Mouse (Mus musculus): Measurements from ENCODE around the gene Pin1. TPM values are rescaled to one million over a fixed set of nuclear protein-coding genes. Genes with fewer than 3 reads are reported as not detected.

The Pin1 gene
- polyA plus RNA-seq, 1 experiment from 2014 or later: 43.7 TPM

GRCm38 (mm10) chr9:20663956-20664355, 12.1 kb downstream of the Pin1 start:
- Histone ChIP-seq H3K4me1 (peaks cover 21% of the 10 kb centered on the region), H3K9ac (no peak overlapping the region), H3K4me2 (no peak overlapping the region), H3K9me3 (no peaks in the 10 kb centered on the region), H3K36me3 (peaks cover 56% of the 10 kb centered on the region), H3K4me3 (no peak overlapping the region), H3K27me3 (no peaks in the 10 kb centered on the region), H3K27ac (no peak overlapping the region; the same call in 1 of the 2 replicates)
- 82% methylated on average over 2 of the region's 2 CpGs for WGBS
- no peak for ATAC-seq (ENCODE audit: insufficient number of reproducible peaks, low FRiP score, low TSS enrichment, low read depth)

GRCm38 (mm10) chr9:20664366-20664765, 12.5 kb downstream of the Pin1 start:
- no peak overlapping the region for H3K4me3 ChIP-seq
- no peaks in the 10 kb centered on the region for H3K9me3 ChIP-seq
- peaks cover 21% of the 10 kb centered on the region for H3K4me1 ChIP-seq
- 63% methylated on average over 2 of the region's 2 CpGs for WGBS
- H3K27ac ChIP-seq: no peak overlapping the region; the same call in 1 of the 2 replicates
- ATAC-seq (ENCODE audit: insufficient number of reproducible peaks, low FRiP score, low TSS enrichment, low read depth): no peak
- H3K4me2 ChIP-seq: no peak overlapping the region
- no peaks in the 10 kb centered on the region for H3K27me3 ChIP-seq
- no peak overlapping the region for H3K9ac ChIP-seq
- H3K36me3 ChIP-seq: peaks cover 52% of the 10 kb centered on the region

- Histone ChIP-seq H3K27me3 (no peaks in the 10 kb centered on the region), H3K4me3 (no peak overlapping the region), H3K9me3 (no peaks in the 10 kb centered on the region), H3K4me2 (no peak overlapping the region), H3K9ac (no peak overlapping the region), H3K36me3 (peaks cover 45% of the 10 kb centered on the region), H3K27ac (no peak overlapping the region), H3K4me1 (peaks cover 21% of the 10 kb centered on the region)
- ATAC-seq (ENCODE audit: insufficient number of reproducible peaks, low FRiP score, low TSS enrichment, low read depth): no peak
- WGBS: 77% methylated on average over 5 of the region's 5 CpGs
Observed at GRCm38 (mm10) chr9:20664982-20665637, 13.2 kb downstream of the Pin1 start.

GRCm38 (mm10) chr9:20665925-20666324, 14.0 kb downstream of the Pin1 start:
- H3K4me3 ChIP-seq: no peak overlapping the region
- H3K27ac ChIP-seq: no peak overlapping the region
- H3K27me3 ChIP-seq: no peaks in the 10 kb centered on the region
- WGBS: 32% methylated on average over 8 of the region's 8 CpGs
- no peak overlapping the region for H3K4me2 ChIP-seq
- H3K9ac ChIP-seq: no peak overlapping the region
- peaks cover 37% of the 10 kb centered on the region for H3K36me3 ChIP-seq
- ATAC-seq (ENCODE audit: insufficient number of reproducible peaks, low FRiP score, low TSS enrichment, low read depth): no peak
- no peaks in the 10 kb centered on the region for H3K9me3 ChIP-seq
- H3K4me1 ChIP-seq: peaks cover 21% of the 10 kb centered on the region

DNA sequence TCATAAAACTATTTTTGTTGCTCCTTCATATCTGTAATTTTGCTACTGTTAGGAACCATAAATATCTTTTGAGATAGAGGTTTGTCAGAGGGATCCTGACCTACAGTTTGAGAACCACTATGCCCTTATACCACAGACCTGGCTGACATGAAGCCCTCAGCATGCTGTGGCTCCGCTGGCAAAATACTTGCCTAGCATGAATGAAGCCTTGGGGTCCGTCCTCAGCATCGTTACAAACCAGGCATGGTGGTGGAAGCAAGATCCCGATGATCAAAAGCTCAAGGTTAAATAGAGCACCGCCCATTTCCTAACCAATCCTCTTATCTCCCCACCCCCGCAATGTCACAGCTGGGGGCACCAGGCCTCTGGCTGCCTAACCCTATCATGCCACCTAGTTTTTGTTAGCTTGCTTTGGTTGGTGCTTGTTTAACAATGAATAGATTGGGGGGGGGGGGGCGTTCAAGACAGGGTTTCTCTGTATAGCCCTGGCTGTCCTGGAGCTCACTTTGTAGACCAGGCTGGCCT, 14.7 kb downstream of the Pin1 start:
- no peak for ATAC-seq (ENCODE audit: insufficient number of reproducible peaks, low FRiP score, low TSS enrichment, low read depth)
- Histone ChIP-seq H3K9me3 (no peaks in the 10 kb centered on the region), H3K4me2 (no peak overlapping the region), H3K9ac (no peak overlapping the region), H3K4me3 (no peak overlapping the region), H3K27me3 (no peaks in the 10 kb centered on the region), H3K27ac (no peak overlapping the region), H3K4me1 (peaks cover 21% of the 10 kb centered on the region), H3K36me3 (peaks cover 31% of the 10 kb centered on the region)
- WGBS: 15% methylated on average over 7 of the region's 7 CpGs

- H3K9me3 ChIP-seq: no peaks in the 10 kb centered on the region
- H3K4me1 ChIP-seq: peaks cover 23% of the 10 kb centered on the region
- H3K36me3 ChIP-seq: peaks cover 16% of the 10 kb centered on the region
- ATAC-seq (ENCODE audit: insufficient number of reproducible peaks, low FRiP score, low TSS enrichment, low read depth): no peak
- H3K4me3 ChIP-seq: no peak overlapping the region
- WGBS: 92% methylated on average over 22 of the region's 22 CpGs
- no peak overlapping the region for H3K9ac ChIP-seq
- H3K27me3 ChIP-seq: no peaks in the 10 kb centered on the region
- no peak overlapping the region for H3K27ac ChIP-seq
- no peak overlapping the region for H3K4me2 ChIP-seq
Observed at GRCm38 (mm10) chr9:20668065-20668464, 16.2 kb downstream of the Pin1 start.

DNA sequence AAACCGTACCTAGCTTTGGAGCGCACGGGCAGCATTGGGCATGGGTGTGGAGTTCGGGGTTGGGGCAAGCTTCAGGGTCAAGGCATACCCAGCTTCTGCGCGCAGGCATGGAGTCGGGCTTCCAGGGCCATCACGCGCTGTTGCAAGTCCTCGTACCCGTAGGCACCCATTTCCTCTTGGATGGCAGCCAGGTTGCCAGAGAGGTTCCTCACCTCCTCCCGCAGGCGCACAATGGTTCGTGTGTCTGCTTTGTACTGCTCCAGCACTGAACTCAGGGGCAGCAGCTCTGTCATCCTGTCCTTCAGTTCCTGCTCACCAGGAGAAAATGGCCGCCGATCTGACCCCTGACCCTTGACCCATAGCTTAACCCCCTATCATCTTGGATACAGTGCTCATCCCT, 20.2 kb downstream of the Pin1 start:
- H3K27me3 ChIP-seq: no peaks in the 10 kb centered on the region
- no peak overlapping the region for H3K9ac ChIP-seq
- WGBS: 80% methylated on average over 16 of the region's 16 CpGs
- 0 out of 2 replicates have a peak, but pooled peaks cover 2% of the 10 kb centered on the region for H3K4me1 ChIP-seq
- H3K4me3 ChIP-seq: no peak overlapping the region
- ATAC-seq (ENCODE audit: insufficient number of reproducible peaks, low FRiP score, low TSS enrichment, low read depth): no peak
- H3K9me3 ChIP-seq: no peaks in the 10 kb centered on the region
- H3K4me2 ChIP-seq: no peak overlapping the region
- no peak overlapping the region for H3K27ac ChIP-seq
- H3K36me3 ChIP-seq: no peaks in the 10 kb centered on the region

- Histone ChIP-seq H3K4me2 (no peak overlapping the region), H3K4me3 (no peak overlapping the region), H3K9ac (no peak overlapping the region), H3K36me3 (no peaks in the 10 kb centered on the region), H3K27me3 (no peaks in the 10 kb centered on the region), H3K4me1 (no peaks in the 10 kb centered on the region), H3K9me3 (no peaks in the 10 kb centered on the region), H3K27ac (no peak overlapping the region)
- 87% methylated on average over 12 of the region's 12 CpGs for WGBS
- ATAC-seq (ENCODE audit: insufficient number of reproducible peaks, low FRiP score, low TSS enrichment, low read depth): no peak
Observed at GRCm38 (mm10) chr9:20677892-20678291, 26.0 kb downstream of the Pin1 start.

DNA sequence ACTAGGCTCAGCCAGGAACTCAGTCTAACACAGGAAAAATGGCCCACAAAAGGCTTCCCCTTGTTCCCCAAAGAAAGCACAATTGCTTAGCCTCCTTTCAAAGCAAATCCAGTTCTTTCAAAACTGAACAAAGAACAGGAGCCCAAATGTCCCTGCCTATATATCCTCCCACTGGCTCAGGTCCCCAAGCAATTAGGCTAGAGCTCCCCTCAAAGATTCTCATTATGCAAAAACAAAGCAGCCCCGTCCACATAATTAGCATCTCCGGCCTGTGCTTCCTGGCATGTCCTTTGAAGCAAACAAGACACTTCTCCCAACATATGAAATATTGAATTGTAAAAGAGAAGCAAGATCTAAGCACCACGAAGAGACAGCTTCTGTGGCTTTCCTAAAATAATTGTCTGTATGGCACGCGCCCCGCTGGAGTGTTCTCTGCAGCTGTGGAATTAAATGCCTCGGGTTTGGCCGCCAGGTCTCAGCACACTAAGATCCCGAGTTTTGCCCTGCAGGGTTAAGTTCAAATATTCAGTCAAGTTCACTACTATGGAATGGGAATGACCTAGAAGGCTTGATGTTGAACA, 28.6 kb downstream of the Pin1 start:
- H3K27me3 ChIP-seq: no peaks in the 10 kb centered on the region
- H3K27ac ChIP-seq: no peak overlapping the region
- no peaks in the 10 kb centered on the region for H3K36me3 ChIP-seq
- no peak overlapping the region for H3K4me2 ChIP-seq
- no peak overlapping the region for H3K4me3 ChIP-seq
- no peak overlapping the region for H3K9ac ChIP-seq
- no peaks in the 10 kb centered on the region for H3K4me1 ChIP-seq
- no peak for ATAC-seq (ENCODE audit: insufficient number of reproducible peaks, low FRiP score, low TSS enrichment, low read depth)
- WGBS: 70% methylated on average over 9 of the region's 9 CpGs
- no peaks in the 10 kb centered on the region for H3K9me3 ChIP-seq

DNA sequence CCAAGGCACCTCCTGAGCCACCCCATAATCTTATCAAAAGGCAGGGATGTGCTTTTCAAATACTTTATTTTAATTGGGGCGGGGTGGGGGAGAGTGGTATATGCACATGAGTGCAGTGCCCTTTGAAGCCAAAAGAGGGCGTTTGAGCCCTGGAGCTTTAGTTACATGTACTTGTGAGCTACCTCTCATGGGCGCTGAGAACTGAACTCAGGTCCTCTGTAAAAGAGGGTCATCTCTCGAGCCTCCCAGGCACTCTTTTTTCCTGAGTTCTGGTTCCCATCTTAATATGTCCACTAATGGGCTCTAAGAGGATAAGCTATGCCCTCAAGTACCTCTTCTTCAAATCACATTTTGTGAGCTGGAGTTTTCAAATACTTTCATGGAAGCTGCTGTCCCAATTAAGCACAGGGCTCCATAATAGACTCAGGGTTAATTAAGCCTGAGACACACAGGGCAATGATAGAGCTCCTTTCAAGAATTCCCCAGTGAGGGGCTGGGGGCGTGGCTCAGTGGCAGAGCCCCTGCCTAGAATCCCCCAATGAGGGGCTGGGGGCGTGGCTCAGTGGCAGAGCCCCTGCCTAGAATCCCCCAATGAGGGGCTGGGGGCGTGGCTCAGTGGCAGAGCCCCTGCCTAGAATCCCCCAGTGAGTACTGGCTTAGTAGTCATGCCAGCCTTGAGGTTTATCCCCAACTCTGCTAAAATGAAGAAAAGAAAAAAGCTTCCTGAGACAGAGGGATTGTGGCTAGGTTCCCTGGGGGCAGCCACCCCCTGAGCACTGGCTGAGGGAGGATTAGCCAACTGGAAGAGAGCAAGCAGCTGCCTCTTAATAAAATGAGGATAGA, 29.9 kb downstream of the Pin1 start:
- H3K9ac ChIP-seq: no peak overlapping the region
- H3K4me2 ChIP-seq: no peak overlapping the region
- H3K36me3 ChIP-seq: no peaks in the 10 kb centered on the region
- ATAC-seq (ENCODE audit: insufficient number of reproducible peaks, low FRiP score, low TSS enrichment, low read depth): no peak
- no peak overlapping the region for H3K27ac ChIP-seq
- no peaks in the 10 kb centered on the region for H3K9me3 ChIP-seq
- H3K27me3 ChIP-seq: no peaks in the 10 kb centered on the region
- 49% methylated on average over 7 of the region's 7 CpGs for WGBS
- no peaks in the 10 kb centered on the region for H3K4me1 ChIP-seq
- H3K4me3 ChIP-seq: no peak overlapping the region

DNA sequence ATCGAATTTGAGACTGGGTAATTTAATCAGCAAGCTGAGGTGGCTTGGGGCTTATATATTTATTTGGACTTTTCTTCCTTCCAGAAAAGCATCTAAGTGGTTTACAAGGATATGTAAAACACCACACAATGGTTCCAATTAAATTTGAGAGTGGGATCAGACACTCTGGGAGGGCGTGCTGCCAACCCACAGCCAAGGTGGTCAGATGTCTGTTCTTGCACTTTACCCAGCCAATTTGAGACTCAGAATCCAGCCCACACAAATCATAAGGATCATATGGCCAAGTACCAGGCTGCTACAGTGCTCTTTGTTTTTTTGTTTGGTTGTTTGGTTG, 30.5 kb downstream of the Pin1 start:
- H3K27ac ChIP-seq: no peak overlapping the region

More for the DNA sequence above, 30.5 kb downstream of the Pin1 start:
- H3K9ac ChIP-seq: no peak overlapping the region
- H3K27me3 ChIP-seq: no peaks in the 10 kb centered on the region
- 44% methylated on average over 2 of the region's 2 CpGs for WGBS
- H3K4me1 ChIP-seq: no peaks in the 10 kb centered on the region
- H3K36me3 ChIP-seq: no peaks in the 10 kb centered on the region
- no peaks in the 10 kb centered on the region for H3K9me3 ChIP-seq
- no peak overlapping the region for H3K4me3 ChIP-seq
- no peak overlapping the region for H3K4me2 ChIP-seq
- ATAC-seq (ENCODE audit: insufficient number of reproducible peaks, low FRiP score, low TSS enrichment, low read depth): no peak

Measured in limb, embryonic 15.5 days (tissue).